Mouse (Mus musculus): ENCODE measurements around the gene Cmss1. TPM values are rescaled to one million over a fixed set of nuclear protein-coding genes. Genes with fewer than 3 reads are reported as not detected.

Cmss1 gene
- 13.3 and 14.5 TPM in 2 replicates for polyA plus RNA-seq (2012; rRNA removed)

GRCm38 (mm10) chr16:57606444-57607227 is at the start of gene Cmss1:
Gene Cmss1 (minus strand): TSS chr16:57606864.

DNA sequence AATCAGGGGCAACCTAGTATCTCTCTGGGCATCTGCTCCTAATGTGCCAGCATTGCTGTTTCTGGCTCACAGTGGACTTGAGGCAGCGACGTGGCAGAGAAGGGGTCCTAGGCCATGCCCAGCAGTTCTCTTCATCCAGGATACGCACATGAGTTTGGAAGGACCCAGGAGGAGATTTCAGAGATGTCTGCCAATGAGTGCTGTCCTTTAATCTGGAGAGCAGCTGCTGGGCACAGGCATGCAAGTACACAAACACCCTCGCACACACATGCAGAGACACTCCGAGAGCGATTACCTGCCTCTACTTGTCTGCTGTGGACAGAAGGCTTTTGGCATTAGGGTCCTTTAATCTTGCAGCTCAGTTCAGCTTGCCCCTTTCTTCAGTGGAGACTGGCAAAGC is 253.9 kb downstream of the Cmss1 start, which contains the start of gene Filip1l:
TSS of gene Filip1l (plus strand) at position 343 of the 400 bp plus-strand sequence.

GRCm38 (mm10) chr16:57292765-57293164 is 313.9 kb downstream of the Cmss1 start, which contains the start of gene Tmem30c:
Gene Tmem30c (minus strand): TSS chr16:57292865.

Other genes starting within 250 kb of the Cmss1 start
- gene Col8a1, start 147.9 kb upstream of the Cmss1 start, polyA plus RNA-seq (2012; rRNA removed) = 3.1 and 6.6 TPM in 2 replicates